Mouse (Mus musculus) limb, embryonic 14.5 days (tissue): Measurements from ENCODE around the gene Wfdc16. TPM values are rescaled to one million over a fixed set of nuclear protein-coding genes. Genes with fewer than 3 reads are reported as not detected.

Source experiments
- ATAC-seq: fragments of 200-750 bp; cut with Nextera tagmentation; 2 replicates; pipeline ENCODE4 v1.8.0; 2017; ENCODE audit warnings: low read depth, moderate number of reproducible peaks, moderate TSS enrichment; ENCODE audit not compliant: low FRiP score
- DNase-seq: peaks from one replicate; pipeline ENCODE4 v3.0.0-alpha.2; 2015; ENCODE audit warnings: low spot score
- H3K27ac ChIP-seq: fragments of 300-500 bp; sonication (generic); replicated peaks from 2 replicates; pipeline ENCODE4 v1.5.1; 2014; ENCODE audit warnings: low read depth, mild to moderate bottlenecking, low read length, moderate library complexity, mixed read lengths
- H3K27me3 ChIP-seq: fragments of 300-500 bp; sonication (generic); 2 replicates; pipeline ENCODE4 v1.6.1; 2014; ENCODE audit warnings: low read length, mixed read lengths; ENCODE audit not compliant: control insufficient read depth, insufficient read depth
- H3K36me3 ChIP-seq: fragments of 300-500 bp; sonication (generic); 2 replicates; pipeline ENCODE4 v1.6.1; 2014; ENCODE audit warnings: mild to moderate bottlenecking, low read length, moderate library complexity, mixed read lengths; ENCODE audit not compliant: control insufficient read depth, insufficient read depth
- H3K4me1 ChIP-seq: fragments of 300-500 bp; sonication (generic); 2 replicates; pipeline ENCODE4 v1.6.1; 2014; ENCODE audit warnings: antibody characterized with exemption, low read length, mixed read lengths; ENCODE audit not compliant: control insufficient read depth, insufficient read depth
- H3K4me2 ChIP-seq: fragments of 300-500 bp; sonication (generic); replicated peaks from 2 replicates; pipeline ENCODE4 v1.6.1; 2014; ENCODE audit warnings: low read depth, mild to moderate bottlenecking, low read length, moderate library complexity; ENCODE audit not compliant: severe bottlenecking
- H3K4me3 ChIP-seq: fragments of 300-500 bp; sonication (generic); replicated peaks from 2 replicates; pipeline ENCODE4 v1.5.1; 2014; ENCODE audit warnings: low read length
- H3K9ac ChIP-seq: fragments of 300-500 bp; sonication (generic); 2 replicates; pipeline ENCODE4 v1.6.1; 2014; ENCODE audit warnings: mild to moderate bottlenecking, low read depth, low read length, moderate library complexity; ENCODE audit not compliant: severe bottlenecking
- H3K9me3 ChIP-seq: fragments of 300-500 bp; sonication (generic); 2 replicates; pipeline ENCODE4 v1.6.1; 2016; ENCODE audit warnings: low read length; ENCODE audit not compliant: control insufficient read depth
- POLR2A ChIP-seq: fragments of 200-500 bp; IDR thresholded peaks from 2 replicates; pipeline ENCODE4 v1.8.0; 2012; ENCODE audit warnings: inconsistent platforms, mild to moderate bottlenecking, moderate library complexity, borderline replicate concordance; ENCODE audit not compliant: insufficient read depth, insufficient read length; ENCODE audit errors: extremely low read depth
- WGBS: fragments of 180-500 bp; shearing (Covaris S2); extraction: QIAGEN DNeasy Blood & Tissue Kit; methylation state at CpG from one replicate; pipeline ENCODE4 v1.1.7; 2014; 5-methylcytosine and 5-hydroxymethylcytosine counted together
- polyA plus RNA-seq, 2 experiments: library from polyadenylated mRNA; depleted of rRNA in 1 of 2; stranded (reverse) in 1 of 2; unstranded in 1 of 2; fragments of >200 nt; fragmentation: Nextera tagmentation in 1 of 2; extraction: Ambion mirVana in 1 of 2; gene quantifications; 2 replicates each; pipeline versions ENCODE4 v1.2.1 to v1.2.3; 2012 to 2014

Wfdc16 gene
- not detected in 2 replicates for polyA plus RNA-seq (2012; rRNA removed)
- not detected in 2 replicates for polyA plus RNA-seq (2014; fragmentation: Nextera tagmentation; extraction: Ambion mirVana)

GRCm38 (mm10) chr2:164638696-164639095 is at the start of gene Wfdc16:
Gene Wfdc16, minus strand, starts transcription at chr2:164638796.
- 90% methylated on average over 3 of the region's 3 CpGs for WGBS
- no peaks in the 10 kb centered on the region for H3K36me3 ChIP-seq
- H3K4me2 ChIP-seq: no peak within 1 kb of the TSS
- no peaks in the 10 kb centered on the region for H3K9me3 ChIP-seq
- H3K27me3 ChIP-seq: no peaks in the 10 kb centered on the region
- TF ChIP-seq POLR2A: no peak
- no peak within 1 kb of the TSS for H3K9ac ChIP-seq
- no peak for DNase-seq
- ATAC-seq: no peak
- H3K4me1 ChIP-seq: no peaks in the 10 kb centered on the region
- no peak within 1 kb of the TSS for H3K27ac ChIP-seq
- H3K4me3 ChIP-seq: no peak within 1 kb of the TSS

GRCm38 (mm10) chr2:164684807-164685206 is 46.2 kb upstream of the Wfdc16 start, which contains the start of gene Wfdc13:
Gene Wfdc13, plus strand, starts transcription at chr2:164685107.
- ATAC-seq (no peak), DNase-seq (no peak)
- Histone ChIP-seq H3K4me3 (no peak within 1 kb of the TSS), H3K27ac (no peak within 1 kb of the TSS), H3K4me1 (no peaks in the 10 kb centered on the region), H3K36me3 (no peaks in the 10 kb centered on the region), H3K27me3 (no peaks in the 10 kb centered on the region), H3K9me3 (no peaks in the 10 kb centered on the region), H3K4me2 (no peak within 1 kb of the TSS), H3K9ac (no peak within 1 kb of the TSS)
- TF ChIP-seq POLR2A: no peak
- 61% methylated on average over 3 of the region's 3 CpGs for whole genome bisulfite sequencing

- whole genome bisulfite sequencing: 34% methylated on average over 3 of the region's 3 CpGs
- no peaks in the 10 kb centered on the region for H3K4me1 ChIP-seq
- no peak for TF ChIP-seq POLR2A
- H3K36me3 ChIP-seq: no peaks in the 10 kb centered on the region
- H3K27me3 ChIP-seq: no peaks in the 10 kb centered on the region
- no peak for ATAC-seq
- H3K4me2 ChIP-seq: no peak overlapping the region
- H3K9ac ChIP-seq: no peak overlapping the region
- DNase-seq: no peak
- H3K9me3 ChIP-seq: no peaks in the 10 kb centered on the region
- H3K4me3 ChIP-seq: no peak overlapping the region
- no peak overlapping the region for H3K27ac ChIP-seq
Measured at GRCm38 (mm10) chr2:164679906-164680305, 41.3 kb upstream of the Wfdc16 start.

DNA sequence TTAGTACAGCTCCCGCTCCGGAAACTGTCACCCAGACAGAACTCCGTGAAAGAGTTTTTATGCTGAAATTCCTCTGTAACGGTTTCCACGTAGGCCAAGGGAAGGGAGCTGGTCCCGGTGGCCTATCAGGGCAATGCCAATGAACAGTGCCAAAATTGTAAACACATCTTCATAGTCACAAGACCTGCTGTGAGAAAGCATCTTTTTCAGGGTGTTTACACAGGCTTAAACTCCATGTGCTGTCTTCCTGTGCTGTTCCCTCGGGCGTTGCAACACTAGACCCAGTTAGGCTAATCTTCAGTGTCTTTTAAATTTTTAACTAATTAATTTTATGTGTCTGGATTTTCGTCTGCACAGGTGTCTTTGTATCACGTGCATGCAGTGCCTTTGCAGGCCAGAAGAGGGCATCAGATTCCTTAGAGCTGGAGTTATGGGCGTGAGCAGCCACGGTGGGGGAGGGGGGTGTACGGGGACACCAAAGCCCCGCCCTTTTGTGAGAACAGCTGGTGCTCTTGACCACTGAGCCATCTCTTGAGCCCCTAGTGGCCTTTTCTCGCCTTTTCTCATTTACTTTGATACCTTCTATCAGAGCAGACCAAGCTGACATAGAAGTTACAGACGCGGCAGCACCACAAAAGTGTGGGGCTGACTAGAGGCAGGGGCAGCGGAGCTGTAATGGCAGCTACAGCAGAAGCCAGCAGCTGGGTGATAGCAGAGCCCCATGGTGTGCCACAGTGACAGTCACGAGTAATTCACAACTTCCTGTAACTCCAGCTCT is 40.4 kb upstream of the Wfdc16 start:
- ATAC-seq (peak; percentile 63; the same call in 1 of the 2 replicates), DNase-seq (peak; percentile 71)
- Histone ChIP-seq H3K4me3 (peak overlapping the region; percentile 29), H3K9ac (0 out of 2 replicates have a peak overlapping the region, but pooled peaks have one; percentile 25), H3K27me3 (no peaks in the 10 kb centered on the region), H3K27ac (no peak overlapping the region), H3K4me2 (peak overlapping the region; percentile 47), H3K9me3 (no peaks in the 10 kb centered on the region), H3K4me1 (no peaks in the 10 kb centered on the region), H3K36me3 (no peaks in the 10 kb centered on the region)
- 15% methylated on average over 19 of the region's 19 CpGs for WGBS
- no peak for TF ChIP-seq POLR2A

DNA sequence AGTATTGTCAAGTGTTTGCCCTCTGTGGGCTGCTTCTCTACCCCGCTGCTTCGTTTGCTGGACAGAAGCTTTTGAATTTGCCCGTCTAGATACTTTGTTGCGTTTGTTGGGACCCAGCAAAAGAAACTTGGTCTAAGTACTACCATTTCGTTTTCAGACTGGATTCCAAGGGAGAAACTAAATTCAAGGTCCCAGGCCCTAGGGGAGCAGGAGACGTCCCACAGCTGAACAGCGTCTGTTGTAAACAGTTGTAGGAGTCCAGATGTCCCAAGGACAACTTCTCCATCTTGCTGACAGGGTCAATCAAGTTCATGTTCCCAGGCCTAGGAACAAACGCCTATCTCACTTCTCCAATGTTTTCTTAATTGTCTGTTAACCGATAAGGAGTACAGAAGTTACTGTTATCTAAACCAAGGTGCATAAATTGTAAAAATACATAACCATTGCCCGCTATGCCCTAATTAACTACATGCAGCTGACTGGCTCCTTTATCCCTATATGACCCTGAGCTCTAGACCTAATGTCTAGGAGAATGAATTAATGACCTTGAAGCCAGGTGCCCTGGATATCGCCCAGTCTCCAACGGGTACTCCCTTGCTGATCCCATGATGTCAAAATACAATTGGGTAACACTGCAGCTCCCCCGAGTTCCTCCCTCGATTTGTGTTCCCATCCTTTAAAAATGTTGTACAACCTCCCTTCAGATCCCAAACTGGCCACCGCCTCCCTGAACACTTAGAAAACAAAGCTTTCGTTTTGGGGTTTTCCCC is 38.5 kb upstream of the Wfdc16 start:
- no peak overlapping the region for H3K4me3 ChIP-seq
- no peaks in the 10 kb centered on the region for H3K9me3 ChIP-seq
- ATAC-seq (no peak), DNase-seq (no peak)
- no peak overlapping the region for H3K9ac ChIP-seq
- no peak for TF ChIP-seq POLR2A
- no peaks in the 10 kb centered on the region for H3K4me1 ChIP-seq
- no peak overlapping the region for H3K27ac ChIP-seq
- H3K4me2 ChIP-seq: no peak overlapping the region
- H3K27me3 ChIP-seq: no peaks in the 10 kb centered on the region
- WGBS: 82% methylated on average over 16 of the region's 16 CpGs
- H3K36me3 ChIP-seq: no peaks in the 10 kb centered on the region
